Mouse (Mus musculus) liver, embryonic 14.5 days (tissue): ENCODE results near the gene Zfp263.

ENCODE experiments used
- CTCF ChIP-seq: IDR thresholded peaks from 2 replicates; pipeline ENCODE4 v1.5.1; 2016; ENCODE audit warnings: antibody characterized with exemption, low read depth, control low read depth
- EP300 ChIP-seq: IDR thresholded peaks from 2 replicates; pipeline ENCODE4 v1.6.1; 2016; ENCODE audit warnings: antibody characterized with exemption, low read depth

- TF ChIP-seq EP300, result no peak
- no peak for TF ChIP-seq CTCF
Observed at GRCm38 (mm10) chr16:3714731-3715130, 29.2 kb upstream of the Zfp263 start.
